Mouse (Mus musculus) limb, embryonic 14.5 days (tissue): ENCODE results near the gene Prg4. TPM values are rescaled to one million over a fixed set of nuclear protein-coding genes. Genes with fewer than 3 reads are reported as not detected.
A peak's percentile ranks its signal among the peaks of the same experiment; 100 is the strongest.

Experiments used
- ATAC-seq: fragments of 200-750 bp; cut with Nextera tagmentation; 2 replicates; pipeline ENCODE4 v1.8.0; 2017; ENCODE audit warnings: low read depth, moderate number of reproducible peaks, moderate TSS enrichment; ENCODE audit not compliant: low FRiP score
- DNase-seq: peaks from one replicate; pipeline ENCODE4 v3.0.0-alpha.2; 2015; ENCODE audit warnings: low spot score
- H3K27ac ChIP-seq: fragments of 300-500 bp; sonication (generic); replicated peaks from 2 replicates; pipeline ENCODE4 v1.5.1; 2014; ENCODE audit warnings: low read depth, mild to moderate bottlenecking, low read length, moderate library complexity, mixed read lengths
- H3K27me3 ChIP-seq: fragments of 300-500 bp; sonication (generic); 2 replicates; pipeline ENCODE4 v1.6.1; 2014; ENCODE audit warnings: low read length, mixed read lengths; ENCODE audit not compliant: control insufficient read depth, insufficient read depth
- H3K36me3 ChIP-seq: fragments of 300-500 bp; sonication (generic); 2 replicates; pipeline ENCODE4 v1.6.1; 2014; ENCODE audit warnings: mild to moderate bottlenecking, low read length, moderate library complexity, mixed read lengths; ENCODE audit not compliant: control insufficient read depth, insufficient read depth
- H3K4me1 ChIP-seq: fragments of 300-500 bp; sonication (generic); 2 replicates; pipeline ENCODE4 v1.6.1; 2014; ENCODE audit warnings: antibody characterized with exemption, low read length, mixed read lengths; ENCODE audit not compliant: control insufficient read depth, insufficient read depth
- H3K4me2 ChIP-seq: fragments of 300-500 bp; sonication (generic); replicated peaks from 2 replicates; pipeline ENCODE4 v1.6.1; 2014; ENCODE audit warnings: low read depth, mild to moderate bottlenecking, low read length, moderate library complexity; ENCODE audit not compliant: severe bottlenecking
- H3K4me3 ChIP-seq: fragments of 300-500 bp; sonication (generic); replicated peaks from 2 replicates; pipeline ENCODE4 v1.5.1; 2014; ENCODE audit warnings: low read length
- H3K9ac ChIP-seq: fragments of 300-500 bp; sonication (generic); 2 replicates; pipeline ENCODE4 v1.6.1; 2014; ENCODE audit warnings: mild to moderate bottlenecking, low read depth, low read length, moderate library complexity; ENCODE audit not compliant: severe bottlenecking
- H3K9me3 ChIP-seq: fragments of 300-500 bp; sonication (generic); 2 replicates; pipeline ENCODE4 v1.6.1; 2016; ENCODE audit warnings: low read length; ENCODE audit not compliant: control insufficient read depth
- POLR2A ChIP-seq: fragments of 200-500 bp; IDR thresholded peaks from 2 replicates; pipeline ENCODE4 v1.8.0; 2012; ENCODE audit warnings: inconsistent platforms, mild to moderate bottlenecking, moderate library complexity, borderline replicate concordance; ENCODE audit not compliant: insufficient read depth, insufficient read length; ENCODE audit errors: extremely low read depth
- WGBS: fragments of 180-500 bp; shearing (Covaris S2); extraction: QIAGEN DNeasy Blood & Tissue Kit; methylation state at CpG from one replicate; pipeline ENCODE4 v1.1.7; 2014; 5-methylcytosine and 5-hydroxymethylcytosine counted together
- polyA plus RNA-seq, 2 experiments: library from polyadenylated mRNA; depleted of rRNA in 1 of 2; stranded (reverse) in 1 of 2; unstranded in 1 of 2; fragments of >200 nt; fragmentation: Nextera tagmentation in 1 of 2; extraction: Ambion mirVana in 1 of 2; gene quantifications; 2 replicates each; pipeline versions ENCODE4 v1.2.1 to v1.2.3; 2012 to 2014

The Prg4 gene
- 1.9 and 2.5 TPM in 2 replicates for polyA plus RNA-seq (2012; rRNA removed)
- polyA plus RNA-seq (2014; fragmentation: Nextera tagmentation; extraction: Ambion mirVana): 2.3 and 2.8 TPM in 2 replicates

- Histone ChIP-seq H3K4me2 (no peak within 1 kb of the TSS), H3K4me1 (0 out of 2 replicates have a peak, but pooled peaks cover 2% of the 10 kb centered on the region), H3K4me3 (no peak within 1 kb of the TSS), H3K27me3 (no peaks in the 10 kb centered on the region), H3K27ac (no peak within 1 kb of the TSS), H3K36me3 (no peaks in the 10 kb centered on the region), H3K9me3 (no peaks in the 10 kb centered on the region), H3K9ac (no peak within 1 kb of the TSS)
- DNase-seq (peak; percentile 28), ATAC-seq (no peak)
- WGBS: 60% methylated on average over 3 of the region's 3 CpGs
- no peak for TF ChIP-seq POLR2A
Observed at GRCm38 (mm10) chr1:150466132-150466531, at the start of gene Prg4. TSS of gene Prg4 (minus strand) at chr1:150466165.

- Histone ChIP-seq H3K27ac (no peak overlapping the region), H3K9ac (no peak overlapping the region), H3K4me1 (no peaks in the 10 kb centered on the region), H3K4me3 (no peak overlapping the region), H3K9me3 (no peaks in the 10 kb centered on the region), H3K27me3 (no peaks in the 10 kb centered on the region), H3K4me2 (no peak overlapping the region), H3K36me3 (no peaks in the 10 kb centered on the region)
- no peak for ATAC-seq
- no peak for DNase-seq
- TF ChIP-seq POLR2A: no peak
- WGBS: 94% methylated on average over 2 of the region's 2 CpGs
Observed at GRCm38 (mm10) chr1:150513041-150513440, 47.1 kb upstream of the Prg4 start.

GRCm38 (mm10) chr1:150505794-150506193 lies 39.8 kb upstream of the Prg4 start:
- Histone ChIP-seq H3K27ac (no peak overlapping the region), H3K4me2 (no peak overlapping the region), H3K9me3 (no peaks in the 10 kb centered on the region), H3K36me3 (no peaks in the 10 kb centered on the region), H3K4me1 (no peaks in the 10 kb centered on the region), H3K27me3 (no peaks in the 10 kb centered on the region), H3K9ac (no peak overlapping the region), H3K4me3 (no peak overlapping the region)
- no peak for DNase-seq
- TF ChIP-seq POLR2A: no peak
- WGBS: 83% methylated on average over 2 of the region's 2 CpGs
- no peak for ATAC-seq

- ATAC-seq: no peak
- DNase-seq: no peak
Observed at GRCm38 (mm10) chr1:150503321-150503720, 37.4 kb upstream of the Prg4 start.

GRCm38 (mm10) chr1:150498177-150498576 lies 32.2 kb upstream of the Prg4 start:
- Histone ChIP-seq H3K36me3 (no peaks in the 10 kb centered on the region), H3K9ac (no peak overlapping the region), H3K9me3 (peaks cover 6% of the 10 kb centered on the region; the same call in 1 of the 2 replicates), H3K4me3 (no peak overlapping the region), H3K4me2 (no peak overlapping the region), H3K27me3 (no peaks in the 10 kb centered on the region), H3K27ac (no peak overlapping the region), H3K4me1 (no peaks in the 10 kb centered on the region)
- DNase-seq (no peak), ATAC-seq (no peak)
- WGBS: 77% methylated on average over 2 of the region's 2 CpGs
- no peak for TF ChIP-seq POLR2A

More at GRCm38 (mm10) chr1:150503321-150503720, 37.4 kb upstream of the Prg4 start:
- no peak for TF ChIP-seq POLR2A
- Histone ChIP-seq H3K4me2 (no peak overlapping the region), H3K9me3 (peaks cover 5% of the 10 kb centered on the region; the same call in 1 of the 2 replicates), H3K27me3 (no peaks in the 10 kb centered on the region), H3K27ac (no peak overlapping the region), H3K4me3 (no peak overlapping the region), H3K9ac (no peak overlapping the region), H3K36me3 (no peaks in the 10 kb centered on the region), H3K4me1 (no peaks in the 10 kb centered on the region)
- WGBS: 80% methylated on average over 4 of the region's 4 CpGs
